Mouse (Mus musculus): Measurements from ENCODE around the gene Osm. TPM values are rescaled to one million over a fixed set of nuclear protein-coding genes. Genes with fewer than 3 reads are reported as not detected.

Osm gene
- 14.1 and 44.3 TPM in 2 replicates for polyA plus RNA-seq (2012)

GRCm38 (mm10) chr11:4235665-4236545, at the start of gene Osm:
Gene Osm (plus strand): TSS chr11:4236420.

GRCm38 (mm10) chr11:4186486-4187317, 49.5 kb upstream of the Osm start, which contains the start of gene Tbc1d10a:
Gene Tbc1d10a (plus strand): TSS chr11:4186789.

DNA sequence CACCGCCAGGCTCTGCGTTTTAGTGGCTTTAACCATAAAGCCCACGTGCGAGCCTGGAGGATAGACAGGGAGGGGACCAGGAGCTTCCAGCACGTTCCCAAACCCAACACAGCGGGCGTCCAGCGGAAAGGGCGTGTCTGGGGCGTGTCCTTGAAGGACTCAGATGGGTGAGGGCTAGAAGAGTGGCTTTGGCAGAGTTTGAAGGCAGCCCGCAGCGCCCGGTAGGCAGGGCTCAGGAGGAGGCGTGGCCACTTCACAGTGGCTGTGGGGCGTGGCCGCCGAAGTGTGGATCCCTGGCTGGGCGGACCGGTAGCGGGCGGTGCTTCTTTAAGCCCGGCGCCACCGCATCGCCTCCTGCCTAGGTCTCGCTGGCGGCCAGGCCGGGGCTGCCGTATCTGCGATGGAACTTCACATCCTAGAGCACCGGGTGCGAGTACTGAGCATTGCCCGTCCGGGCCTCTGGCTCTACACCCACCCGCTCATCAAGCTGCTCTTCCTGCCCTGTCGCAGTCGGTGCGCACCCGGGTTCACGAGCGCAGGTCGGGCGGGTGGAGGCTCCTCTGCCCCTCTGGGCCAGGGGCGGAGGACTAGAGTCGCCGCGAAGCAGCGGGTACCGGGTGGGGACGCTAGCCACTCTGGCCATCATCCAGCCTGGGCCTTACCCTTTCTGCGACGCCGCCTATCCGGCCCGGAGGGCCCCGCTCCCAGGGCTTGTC, 18.1 kb upstream of the Osm start, which contains the start of gene Castor1:
Castor1 (plus strand) TSS at position 312 of the 716 bp plus-strand sequence.

GRCm38 (mm10) chr11:4256846-4257607, 20.8 kb downstream of the Osm start, which contains the start of gene Lif:
Gene Lif (plus strand): TSS chr11:4257557.

Other genes starting within 250 kb of the Osm start
- not detected in 2 replicates for gene Sec14l4, start 205.0 kb upstream of the Osm start, polyA plus RNA-seq (2012)
- gene Sec14l3, start 171.6 kb upstream of the Osm start, polyA plus RNA-seq (2012), result not detected in 2 replicates
- 13.1 and 14.4 TPM in 2 replicates for gene Mtfp1, start 141.0 kb upstream of the Osm start, polyA plus RNA-seq (2012)
- gene Sec14l2, start 113.0 kb upstream of the Osm start, polyA plus RNA-seq (2012), result 6.2 and 6.5 TPM in 2 replicates
- gene Rnf215, start 101.2 kb upstream of the Osm start, polyA plus RNA-seq (2012), result 14.4 and 20.7 TPM in 2 replicates
- 0.81 and 1.6 TPM in 2 replicates for gene Ccdc157, start 76.1 kb upstream of the Osm start, polyA plus RNA-seq (2012)
- gene Sf3a1, start 76.1 kb upstream of the Osm start, polyA plus RNA-seq (2012), result 125 and 133 TPM in 2 replicates
- gene Tbc1d10a, start 49.6 kb upstream of the Osm start, polyA plus RNA-seq (2012), result 16.8 and 18.2 TPM in 2 replicates
- 1.3 and 2.1 TPM in 2 replicates for gene Castor1, start 18.2 kb upstream of the Osm start, polyA plus RNA-seq (2012)
- 7.1 and 9.4 TPM in 2 replicates for gene Lif, start 21.1 kb downstream of the Osm start, polyA plus RNA-seq (2012)
- 0.50 and 0.53 TPM in 2 replicates for gene Hormad2, start 204.7 kb downstream of the Osm start, polyA plus RNA-seq (2012)